9 mouse cellular contexts compared by ENCODE assay signal in genomic region chr10:80589127-80589878, GRCm38 (mm10). TPM values are rescaled to one million over a fixed set of nuclear protein-coding genes. Genes with fewer than 3 reads are reported as not detected.
DNase-seq lines count a peak whose midpoint lies in the region; ATAC-seq and TF ChIP-seq lines count a peak whose summit lies in the region.
"Had no signal": no experiment of that assay in that cellular context is flagged by ENCODE, and none has a peak within 500 bp of the region (broad histone marks: within the 10 kb centered on the region; RNA-seq: fewer than 3 reads in every experiment).

No protein-coding gene starts in this region.

- H3K4me2 ChIP-seq in hindbrain, embryonic 15.5 days = peak overlapping the region; percentile 72
- H3K4me2 ChIP-seq in midbrain, embryonic 13.5 days (replicated peaks) = peak overlapping the region; percentile 100

- peak overlapping the region; percentile 87 for H3K9ac ChIP-seq in hindbrain, embryonic 15.5 days
- H3K9ac ChIP-seq in midbrain, embryonic 13.5 days (replicated peaks) = peak overlapping the region; percentile 98

- H3K27ac ChIP-seq in thymus, adult 2 months (ENCODE audit: control insufficient read depth, insufficient read depth, low read length) = peak overlapping the region; percentile 49
- H3K27ac ChIP-seq in hindbrain, embryonic 15.5 days (replicated peaks) = no peak overlapping the region
- H3K27ac ChIP-seq in midbrain, embryonic 13.5 days = peak overlapping the region; percentile 65; the same call in 1 of the 2 replicates

- H3K4me3 ChIP-seq in thymus, adult 2 months (ENCODE audit: control insufficient read depth, insufficient read depth, low read length) = peak overlapping the region; percentile 61
- peak overlapping the region; percentile 80 for H3K4me3 ChIP-seq in hindbrain, embryonic 15.5 days
- H3K4me3 ChIP-seq in midbrain, embryonic 13.5 days (replicated peaks) = peak overlapping the region; percentile 91

- ATAC-seq in frontal cortex, adult (ENCODE audit: low TSS enrichment) = peak; percentile 5; the same call in 1 of the 2 replicates
- no peak for ATAC-seq in hindbrain, embryonic 15.5 days (ENCODE audit: low FRiP score, low read depth)
- ATAC-seq in midbrain, embryonic 13.5 days = no peak

- no peaks in the 10 kb centered on the region for H3K9me3 ChIP-seq in hindbrain, embryonic 15.5 days
- H3K9me3 ChIP-seq in midbrain, embryonic 13.5 days = no peaks in the 10 kb centered on the region

- WGBS in thymus, adult 2 months = 3% methylated on average over 12 of the region's 12 CpGs
- WGBS in hindbrain, embryonic 15.5 days = 18% methylated on average over 12 of the region's 12 CpGs
- 21% methylated on average over 12 of the region's 12 CpGs for WGBS in midbrain, embryonic 13.5 days

- H3K36me3 ChIP-seq in thymus, adult 2 months (ENCODE audit: control insufficient read depth, insufficient read depth, low read length) = no peaks in the 10 kb centered on the region
- H3K36me3 ChIP-seq in hindbrain, embryonic 15.5 days = peaks cover 4% of the 10 kb centered on the region
- peaks cover 23% of the 10 kb centered on the region for H3K36me3 ChIP-seq in midbrain, embryonic 13.5 days

- TF ChIP-seq POLR2A in thymus, adult 2 months (IDR thresholded peaks at IDR 0.05; ENCODE audit: control insufficient read depth, extremely low read depth, insufficient read depth, low read length, poor library complexity) = no peak

- peaks cover 41% of the 10 kb centered on the region for H3K4me1 ChIP-seq in thymus, adult 2 months (replicated peaks; ENCODE audit: control insufficient read depth, insufficient read depth, low read length)
- peaks cover 46% of the 10 kb centered on the region for H3K4me1 ChIP-seq in hindbrain, embryonic 15.5 days (replicated peaks)
- peaks cover 37% of the 10 kb centered on the region for H3K4me1 ChIP-seq in midbrain, embryonic 13.5 days (replicated peaks)

- H3K27me3 ChIP-seq in thymus, adult 2 months (ENCODE audit: control insufficient read depth, insufficient read depth, low read length) = no peaks in the 10 kb centered on the region
- H3K27me3 ChIP-seq in hindbrain, embryonic 15.5 days = no peaks in the 10 kb centered on the region
- no peaks in the 10 kb centered on the region for H3K27me3 ChIP-seq in midbrain, embryonic 13.5 days
- H3K27me3 ChIP-seq: Patski had no signal

- TF ChIP-seq CTCF in thymus, adult 2 months (IDR thresholded peaks at IDR 0.05; ENCODE audit: borderline replicate concordance, control insufficient read depth, extremely low read depth, insufficient read depth, low read length, poor library complexity) = no peak

- no peak for DNase-seq in frontal cortex, postnatal 10 days (ENCODE audit: low spot score in 2 of 2)
- DNase-seq in thymus, adult 2 months = peak; percentile 46
- no peak for DNase-seq in thymus, postnatal 0 days (ENCODE audit: low spot score)
- no peak for DNase-seq in ovary, postnatal 10 days (ENCODE audit: low spot score)
- no peak for DNase-seq in urinary bladder, postnatal 36 days (ENCODE audit: low spot score in 2 of 2)

RNA-seq across cellular contexts. Expression of gene Abhd17a, which starts 0.8 kb away (rescaled TPM):
- polyA plus RNA-seq in thymus, adult 2 months (2012; rRNA removed) = 310 and 359 TPM in 2 replicates
- 103 and 118 TPM in 2 replicates for polyA plus RNA-seq in thymus, postnatal 0 days (2015; fragmentation: Nextera tagmentation; extraction: Ambion mirVana)
- 134 and 159 TPM in 2 replicates for polyA plus RNA-seq in hindbrain, embryonic 15.5 days (2015; fragmentation: Nextera tagmentation; extraction: Ambion mirVana)
- 78.5 and 93.4 TPM in 2 replicates for polyA plus RNA-seq in midbrain, embryonic 13.5 days (2015; fragmentation: Nextera tagmentation; extraction: Ambion mirVana)

RNA-seq across cellular contexts. Expression of gene Klf16, which starts 12.2 kb away (rescaled TPM):
- polyA plus RNA-seq in thymus, adult 2 months (2012; rRNA removed) = 31.0 and 46.9 TPM in 2 replicates
- polyA plus RNA-seq in thymus, postnatal 0 days (2015; fragmentation: Nextera tagmentation; extraction: Ambion mirVana) = 7.7 and 9.5 TPM in 2 replicates
- 6.3 and 6.7 TPM in 2 replicates for polyA plus RNA-seq in hindbrain, embryonic 15.5 days (2015; fragmentation: Nextera tagmentation; extraction: Ambion mirVana)
- 3.7 and 4.5 TPM in 2 replicates for polyA plus RNA-seq in midbrain, embryonic 13.5 days (2015; fragmentation: Nextera tagmentation; extraction: Ambion mirVana)

RNA-seq across cellular contexts. Expression of gene Scamp4, which starts 13.4 kb away (rescaled TPM):
- 151 and 156 TPM in 2 replicates for polyA plus RNA-seq in thymus, adult 2 months (2012; rRNA removed)
- polyA plus RNA-seq in thymus, postnatal 0 days (2015; fragmentation: Nextera tagmentation; extraction: Ambion mirVana) = 50.4 and 52.9 TPM in 2 replicates
- 64.2 and 71.6 TPM in 2 replicates for polyA plus RNA-seq in hindbrain, embryonic 15.5 days (2015; fragmentation: Nextera tagmentation; extraction: Ambion mirVana)
- 60.2 and 60.3 TPM in 2 replicates for polyA plus RNA-seq in midbrain, embryonic 13.5 days (2015; fragmentation: Nextera tagmentation; extraction: Ambion mirVana)

RNA-seq across cellular contexts. Expression of gene Adat3, which starts 13.4 kb away (rescaled TPM):
- 42.9 and 48.2 TPM in 2 replicates for polyA plus RNA-seq in thymus, adult 2 months (2012; rRNA removed)
- 6.9 and 10.2 TPM in 2 replicates for polyA plus RNA-seq in thymus, postnatal 0 days (2015; fragmentation: Nextera tagmentation; extraction: Ambion mirVana)
- 4.8 and 5.4 TPM in 2 replicates for polyA plus RNA-seq in hindbrain, embryonic 15.5 days (2015; fragmentation: Nextera tagmentation; extraction: Ambion mirVana)
- polyA plus RNA-seq in midbrain, embryonic 13.5 days (2015; fragmentation: Nextera tagmentation; extraction: Ambion mirVana) = 6.1 and 7.6 TPM in 2 replicates

RNA-seq across cellular contexts. Expression of gene Gm49322, which starts 16.5 kb away (rescaled TPM):
- 7.5 and 8.1 TPM in 2 replicates for polyA plus RNA-seq in thymus, adult 2 months (2012; rRNA removed)
- 2.8 and 4.2 TPM in 2 replicates for polyA plus RNA-seq in thymus, postnatal 0 days (2015; fragmentation: Nextera tagmentation; extraction: Ambion mirVana)
- polyA plus RNA-seq in hindbrain, embryonic 15.5 days (2015; fragmentation: Nextera tagmentation; extraction: Ambion mirVana) = 3.4 and 4.1 TPM in 2 replicates
- 4.0 and 4.9 TPM in 2 replicates for polyA plus RNA-seq in midbrain, embryonic 13.5 days (2015; fragmentation: Nextera tagmentation; extraction: Ambion mirVana)
